Mouse (Mus musculus): ENCODE results near the gene Wdr37. TPM values are rescaled to one million over a fixed set of nuclear protein-coding genes. Genes with fewer than 3 reads are reported as not detected.

The Wdr37 gene
- polyA plus RNA-seq, 1 experiment = 4.2 TPM

- Histone ChIP-seq H3K79me2 (ENCODE audit: control insufficient read depth, insufficient read depth) (no peaks in the 10 kb centered on the region), H3K79me3 (ENCODE audit: low read depth) (no peaks in the 10 kb centered on the region), H3K4me3 (ENCODE audit: insufficient read depth, poor library complexity, severe bottlenecking) (no peak overlapping the region), H3ac (ENCODE audit: control insufficient read depth, insufficient read length, low read depth) (no peak overlapping the region), H3K36me3 (ENCODE audit: control insufficient read depth, insufficient read depth) (peaks cover 59% of the 10 kb centered on the region), H3K27me3 (ENCODE audit: control insufficient read depth, insufficient read depth, insufficient read length) (no peaks in the 10 kb centered on the region)
- TF ChIP-seq CTCF (IDR thresholded peaks at IDR 0.05; ENCODE audit: control insufficient read depth, insufficient read depth, insufficient read length) (no peak), MAX (IDR thresholded peaks at IDR 0.05) (no peak), MYOD1 (IDR thresholded peaks at IDR 0.05; ENCODE audit: control insufficient read depth, insufficient read length, low read depth) (no peak), FOSL1 (IDR thresholded peaks at IDR 0.05; ENCODE audit: insufficient read depth, low read length, poor library complexity, severe bottlenecking) (no peak), CEBPB (IDR thresholded peaks at IDR 0.05; ENCODE audit: low read depth) (no peak), USF1 (IDR thresholded peaks at IDR 0.05; ENCODE audit: low read depth) (no peak), MYOG (IDR thresholded peaks at IDR 0.05; ENCODE audit: control insufficient read depth, extremely low read depth, insufficient read length) (no peak)
Observed at GRCm38 (mm10) chr13:8838394-8838793, 33.3 kb downstream of the Wdr37 start.

GRCm38 (mm10) chr13:8834573-8834972 lies 37.1 kb downstream of the Wdr37 start:
- no peak overlapping the region for H3ac ChIP-seq (ENCODE audit: control insufficient read depth, insufficient read length, low read depth)
- no peaks in the 10 kb centered on the region for H3K27me3 ChIP-seq (ENCODE audit: control insufficient read depth, insufficient read depth, insufficient read length)
- H3K79me3 ChIP-seq (ENCODE audit: low read depth) = no peaks in the 10 kb centered on the region
- H3K79me2 ChIP-seq (ENCODE audit: control insufficient read depth, insufficient read depth) = no peaks in the 10 kb centered on the region
- TF ChIP-seq FOSL1 (IDR thresholded peaks at IDR 0.05; ENCODE audit: insufficient read depth, low read length, poor library complexity, severe bottlenecking) = no peak
- no peak for TF ChIP-seq MYOG (IDR thresholded peaks at IDR 0.05; ENCODE audit: control insufficient read depth, extremely low read depth, insufficient read length)
- TF ChIP-seq MYOD1 (IDR thresholded peaks at IDR 0.05; ENCODE audit: control insufficient read depth, insufficient read length, low read depth) = no peak
- no peak for TF ChIP-seq MAX (IDR thresholded peaks at IDR 0.05)
- TF ChIP-seq CTCF (IDR thresholded peaks at IDR 0.05; ENCODE audit: control insufficient read depth, insufficient read depth, insufficient read length) = no peak
- TF ChIP-seq USF1 (IDR thresholded peaks at IDR 0.05; ENCODE audit: low read depth) = no peak
- no peak for TF ChIP-seq CEBPB (IDR thresholded peaks at IDR 0.05; ENCODE audit: low read depth)
- H3K4me3 ChIP-seq (ENCODE audit: insufficient read depth, poor library complexity, severe bottlenecking) = no peak overlapping the region
- peaks cover 58% of the 10 kb centered on the region for H3K36me3 ChIP-seq (ENCODE audit: control insufficient read depth, insufficient read depth)

- Histone ChIP-seq H3K36me3 (ENCODE audit: control insufficient read depth, insufficient read depth) (peaks cover 55% of the 10 kb centered on the region), H3K27me3 (ENCODE audit: control insufficient read depth, insufficient read depth, insufficient read length) (no peaks in the 10 kb centered on the region), H3K79me3 (ENCODE audit: low read depth) (no peaks in the 10 kb centered on the region), H3K79me2 (ENCODE audit: control insufficient read depth, insufficient read depth) (no peaks in the 10 kb centered on the region), H3ac (ENCODE audit: control insufficient read depth, insufficient read length, low read depth) (no peak overlapping the region), H3K4me3 (ENCODE audit: insufficient read depth, poor library complexity, severe bottlenecking) (no peak overlapping the region)
- TF ChIP-seq USF1 (IDR thresholded peaks at IDR 0.05; ENCODE audit: low read depth) = no peak
- TF ChIP-seq MAX (IDR thresholded peaks at IDR 0.05) = no peak
- TF ChIP-seq FOSL1 (IDR thresholded peaks at IDR 0.05; ENCODE audit: insufficient read depth, low read length, poor library complexity, severe bottlenecking) = no peak
- no peak for TF ChIP-seq MYOD1 (IDR thresholded peaks at IDR 0.05; ENCODE audit: control insufficient read depth, insufficient read length, low read depth)
- TF ChIP-seq MYOG (IDR thresholded peaks at IDR 0.05; ENCODE audit: control insufficient read depth, extremely low read depth, insufficient read length) = no peak
- no peak for TF ChIP-seq CEBPB (IDR thresholded peaks at IDR 0.05; ENCODE audit: low read depth)
- no peak for TF ChIP-seq CTCF (IDR thresholded peaks at IDR 0.05; ENCODE audit: control insufficient read depth, insufficient read depth, insufficient read length)
Observed at GRCm38 (mm10) chr13:8831546-8832251, 40.0 kb downstream of the Wdr37 start.

GRCm38 (mm10) chr13:8830696-8831095 lies 41.0 kb downstream of the Wdr37 start:
- H3K79me3 ChIP-seq (ENCODE audit: low read depth) = no peaks in the 10 kb centered on the region
- H3K36me3 ChIP-seq (ENCODE audit: control insufficient read depth, insufficient read depth) = peaks cover 46% of the 10 kb centered on the region
- no peaks in the 10 kb centered on the region for H3K27me3 ChIP-seq (ENCODE audit: control insufficient read depth, insufficient read depth, insufficient read length)
- H3K79me2 ChIP-seq (ENCODE audit: control insufficient read depth, insufficient read depth) = no peaks in the 10 kb centered on the region
- H3K4me3 ChIP-seq (ENCODE audit: insufficient read depth, poor library complexity, severe bottlenecking) = no peak overlapping the region
- TF ChIP-seq MYOD1 (IDR thresholded peaks at IDR 0.05; ENCODE audit: control insufficient read depth, insufficient read length, low read depth) (no peak), FOSL1 (IDR thresholded peaks at IDR 0.05; ENCODE audit: insufficient read depth, low read length, poor library complexity, severe bottlenecking) (no peak), CTCF (IDR thresholded peaks at IDR 0.05; ENCODE audit: control insufficient read depth, insufficient read depth, insufficient read length) (no peak), MAX (IDR thresholded peaks at IDR 0.05) (no peak), CEBPB (IDR thresholded peaks at IDR 0.05; ENCODE audit: low read depth) (no peak), MYOG (IDR thresholded peaks at IDR 0.05; ENCODE audit: control insufficient read depth, extremely low read depth, insufficient read length) (no peak)
- no peak overlapping the region for H3ac ChIP-seq (ENCODE audit: control insufficient read depth, insufficient read length, low read depth)

- Histone ChIP-seq H3ac (ENCODE audit: control insufficient read depth, insufficient read length, low read depth) (no peak overlapping the region), H3K4me3 (ENCODE audit: insufficient read depth, poor library complexity, severe bottlenecking) (no peak overlapping the region), H3K79me3 (ENCODE audit: low read depth) (no peaks in the 10 kb centered on the region), H3K27me3 (ENCODE audit: control insufficient read depth, insufficient read depth, insufficient read length) (no peaks in the 10 kb centered on the region), H3K79me2 (ENCODE audit: control insufficient read depth, insufficient read depth) (no peaks in the 10 kb centered on the region), H3K36me3 (ENCODE audit: control insufficient read depth, insufficient read depth) (peaks cover 45% of the 10 kb centered on the region)
- TF ChIP-seq CEBPB (IDR thresholded peaks at IDR 0.05; ENCODE audit: low read depth) (no peak), USF1 (IDR thresholded peaks at IDR 0.05; ENCODE audit: low read depth) (no peak), MAX (IDR thresholded peaks at IDR 0.05) (no peak), CTCF (IDR thresholded peaks at IDR 0.05; ENCODE audit: control insufficient read depth, insufficient read depth, insufficient read length) (no peak)
Observed at GRCm38 (mm10) chr13:8829784-8830183, 41.9 kb downstream of the Wdr37 start.

- H3K27me3 ChIP-seq (ENCODE audit: control insufficient read depth, insufficient read depth, insufficient read length) = no peaks in the 10 kb centered on the region
- TF ChIP-seq MAX (IDR thresholded peaks at IDR 0.05) (no peak), FOSL1 (IDR thresholded peaks at IDR 0.05; ENCODE audit: insufficient read depth, low read length, poor library complexity, severe bottlenecking) (no peak), MYOD1 (IDR thresholded peaks at IDR 0.05; ENCODE audit: control insufficient read depth, insufficient read length, low read depth) (no peak), MYOG (IDR thresholded peaks at IDR 0.05; ENCODE audit: control insufficient read depth, extremely low read depth, insufficient read length) (no peak), USF1 (IDR thresholded peaks at IDR 0.05; ENCODE audit: low read depth) (no peak), CEBPB (IDR thresholded peaks at IDR 0.05; ENCODE audit: low read depth) (no peak), CTCF (IDR thresholded peaks at IDR 0.05; ENCODE audit: control insufficient read depth, insufficient read depth, insufficient read length) (no peak)
- H3ac ChIP-seq (ENCODE audit: control insufficient read depth, insufficient read length, low read depth) = no peak overlapping the region
- no peaks in the 10 kb centered on the region for H3K79me3 ChIP-seq (ENCODE audit: low read depth)
- peaks cover 39% of the 10 kb centered on the region for H3K36me3 ChIP-seq (ENCODE audit: control insufficient read depth, insufficient read depth)
- no peaks in the 10 kb centered on the region for H3K79me2 ChIP-seq (ENCODE audit: control insufficient read depth, insufficient read depth)
- no peak overlapping the region for H3K4me3 ChIP-seq (ENCODE audit: insufficient read depth, poor library complexity, severe bottlenecking)
Observed at GRCm38 (mm10) chr13:8828946-8829345, 42.8 kb downstream of the Wdr37 start.

Measured in C2C12 (cell line).